20 mouse cellular contexts compared by ENCODE assay signal in genomic region chr1:119479641-119480040, GRCm38 (mm10). TPM values are rescaled to one million over a fixed set of nuclear protein-coding genes. Genes with fewer than 3 reads are reported as not detected.
"Had no signal": no experiment of that assay in that cellular context is flagged by ENCODE, and none has a peak within 500 bp of the region (broad histone marks: within the 10 kb centered on the region; RNA-seq: fewer than 3 reads in every experiment).

No protein-coding gene starts in this region.

- H3K9me3 ChIP-seq: midbrain, embryonic 10.5 days; midbrain, embryonic 13.5 days; neural tube, embryonic 13.5 days; neural tube, embryonic 15.5 days had no signal

- DNase-seq: lung, adult 18-20 months; lung, embryonic 14.5 days; lung, postnatal 10 days; lung, postnatal 4 days; retina, postnatal 1 day; right cerebral cortex, adult 18-20 months; right cerebral cortex, postnatal 25 days; right cerebral cortex, postnatal 4 days; spleen, adult 18-20 months; thymus, adult 18-20 months; thymus, postnatal 14 days; thymus, postnatal 36 days had no signal

- ATAC-seq: midbrain, embryonic 13.5 days; midbrain, embryonic 16.5 days had no signal

- H3K4me1 ChIP-seq: midbrain, embryonic 10.5 days; midbrain, embryonic 13.5 days; neural tube, embryonic 13.5 days; neural tube, embryonic 15.5 days had no signal

- H3K9ac ChIP-seq: lung, embryonic 14.5 days; midbrain, embryonic 13.5 days; neural tube, embryonic 13.5 days; neural tube, embryonic 15.5 days had no signal

- H3K4me3 ChIP-seq: midbrain, embryonic 10.5 days; midbrain, embryonic 13.5 days; myocyte; neural tube, embryonic 13.5 days; neural tube, embryonic 15.5 days had no signal

- H3K4me2 ChIP-seq: lung, embryonic 14.5 days; midbrain, embryonic 13.5 days; neural tube, embryonic 13.5 days; neural tube, embryonic 15.5 days had no signal

- H3K27me3 ChIP-seq: midbrain, embryonic 13.5 days; neural tube, embryonic 13.5 days; neural tube, embryonic 15.5 days had no signal

- H3K27ac ChIP-seq: midbrain, embryonic 10.5 days; midbrain, embryonic 13.5 days; neural tube, embryonic 13.5 days; neural tube, embryonic 15.5 days had no signal

RNA-seq across cellular contexts. Expression of gene Inhbb, which starts 57.6 kb away (rescaled TPM):
- total RNA-seq: megakaryocyte, adult 5-6 weeks; megakaryocyte-erythroid progenitor cell, adult 5-6 weeks had no signal
